Mouse (Mus musculus) stomach, postnatal 0 days (tissue): ENCODE data around the gene Abca14.

ENCODE experiments used
- CTCF ChIP-seq: IDR thresholded peaks from 2 replicates; pipeline ENCODE4 v1.5.1; 2016; ENCODE audit warnings: antibody characterized with exemption, low read depth, mild to moderate bottlenecking, moderate library complexity
- EP300 ChIP-seq: optimal IDR thresholded peaks from 2 replicates; pipeline ENCODE3; 2016; ENCODE audit warnings: antibody characterized with exemption

DNA sequence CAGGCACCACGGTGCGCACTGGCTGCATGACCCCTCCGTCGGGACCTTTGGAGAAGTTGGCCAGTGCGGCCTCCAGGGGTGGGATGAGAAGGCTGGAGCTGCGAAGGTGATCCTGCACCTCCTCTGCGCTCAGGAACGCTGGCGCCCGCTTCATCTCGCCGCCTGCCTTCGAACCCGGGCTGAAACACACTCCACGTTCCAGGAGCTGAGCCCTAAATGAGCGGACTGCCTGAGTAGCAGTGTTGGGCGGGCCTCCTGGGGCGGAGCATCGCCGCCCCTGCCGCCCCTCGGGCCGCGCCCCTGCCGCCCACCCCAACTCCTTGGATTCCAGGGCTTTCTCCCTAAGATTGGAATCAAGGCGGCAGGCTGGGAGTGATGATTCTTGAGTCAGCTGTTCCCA, 2.0 kb upstream of the Abca14 start, which contains the start of gene Crym:
- TF ChIP-seq CTCF (no peak), EP300 (no peak)
